Mouse (Mus musculus) bone marrow, adult 2 months (tissue): ENCODE data around the gene Ly6g6f. TPM values are rescaled to one million over a fixed set of nuclear protein-coding genes. Genes with fewer than 3 reads are reported as not detected.

Experiments used
- H3K27ac ChIP-seq: fragments of 200-500 bp; 2 replicates; pipeline ENCODE4 v1.5.1; 2012; ENCODE audit warnings: low read depth, mild to moderate bottlenecking, control low read depth, inconsistent platforms, low read length; ENCODE audit not compliant: control insufficient read depth, poor library complexity, insufficient read depth
- H3K4me1 ChIP-seq: fragments of 200-500 bp; 2 replicates; pipeline ENCODE4 v1.6.1; 2011; ENCODE audit warnings: low read length; ENCODE audit not compliant: control insufficient read depth, insufficient read depth
- H3K4me3 ChIP-seq: fragments of 200-500 bp; replicated peaks from 2 replicates; pipeline ENCODE3; 2011; ENCODE audit warnings: mild to moderate bottlenecking, low read depth, low read length, control low read depth; ENCODE audit not compliant: control insufficient read depth
- CTCF ChIP-seq: fragments of 200-500 bp; IDR thresholded peaks from 2 replicates; pipeline ENCODE4 v1.5.1; 2011; ENCODE audit warnings: low read length, control low read depth; ENCODE audit not compliant: control insufficient read depth, insufficient read depth
- POLR2A ChIP-seq: fragments of 200-500 bp; IDR thresholded peaks from 2 replicates; pipeline ENCODE4 v1.6.1; 2011; ENCODE audit warnings: low read depth, mild to moderate bottlenecking, control low read depth, low read length, borderline replicate concordance; ENCODE audit not compliant: control insufficient read depth
- whole genome bisulfite sequencing: fragments of 180-500 bp; shearing (Covaris S2); methylation state at CpG from one replicate; pipeline ENCODE4 v1.1.7; 2018; 5-methylcytosine and 5-hydroxymethylcytosine counted together
- polyA plus RNA-seq: library from polyadenylated mRNA; stranded (reverse); fragments of >200 nt; gene quantifications from 2 replicates; pipeline ENCODE4 v1.2.4, GENCODE M21; 2011; ENCODE audit warnings: low replicate concordance; ENCODE audit not compliant: missing spikeins, insufficient read depth, insufficient read length

Ly6g6f gene
- polyA plus RNA-seq, 1 experiment = 53.1 TPM

GRCm38 (mm10) chr17:35050126-35050750 is 35.2 kb downstream of the Ly6g6f start:
- TF ChIP-seq POLR2A (peak; percentile 93), CTCF (no peak)
- under 1% methylated on average over 27 of the region's 27 CpGs for WGBS
- Histone ChIP-seq H3K27ac (peak overlapping the region; percentile 98), H3K4me3 (peak overlapping the region; percentile 89), H3K4me1 (peaks cover 5% of the 10 kb centered on the region; the same call in 1 of the 2 replicates)

GRCm38 (mm10) chr17:35049561-35050016 is 35.8 kb downstream of the Ly6g6f start, which contains the start of gene Clic1:
TSS of gene Clic1 (plus strand) at chr17:35049966.
- TF ChIP-seq CTCF (no peak), POLR2A (peak; percentile 79; the same call in 1 of the 2 replicates)

GRCm38 (mm10) chr17:35048932-35049440 is 36.4 kb downstream of the Ly6g6f start:
- H3K27ac ChIP-seq = peak overlapping the region; percentile 84
- 15% methylated on average over 5 of the region's 5 CpGs for WGBS
- peaks cover 5% of the 10 kb centered on the region; the same call in 1 of the 2 replicates for H3K4me1 ChIP-seq
- no peak overlapping the region for H3K4me3 ChIP-seq
- TF ChIP-seq POLR2A = no peak
- no peak for TF ChIP-seq CTCF

More at GRCm38 (mm10) chr17:35049561-35050016, 35.8 kb downstream of the Ly6g6f start, which contains the start of gene Clic1:
- under 1% methylated on average over 11 of the region's 11 CpGs for WGBS
- peak within 1 kb of the TSS; percentile 98 for H3K27ac ChIP-seq
- peaks cover 5% of the 10 kb centered on the region; the same call in 1 of the 2 replicates for H3K4me1 ChIP-seq
- H3K4me3 ChIP-seq = peak within 1 kb of the TSS; percentile 89

- H3K4me1 ChIP-seq = peaks cover 5% of the 10 kb centered on the region; the same call in 1 of the 2 replicates
- under 1% methylated on average over 11 of the region's 11 CpGs for WGBS
- H3K4me3 ChIP-seq = peak overlapping the region; percentile 19
- H3K27ac ChIP-seq = peak overlapping the region; percentile 87
- TF ChIP-seq CTCF (no peak), POLR2A (no peak)
Measured at GRCm38 (mm10) chr17:35048149-35048931, 37.1 kb downstream of the Ly6g6f start.

- H3K27ac ChIP-seq = peak overlapping the region; percentile 87
- TF ChIP-seq POLR2A (no peak), CTCF (no peak)
- peaks cover 5% of the 10 kb centered on the region; the same call in 1 of the 2 replicates for H3K4me1 ChIP-seq
- no peak overlapping the region for H3K4me3 ChIP-seq
- 9% methylated on average over 1 of the region's 1 CpGs for WGBS
Measured at GRCm38 (mm10) chr17:35047688-35048087, 37.7 kb downstream of the Ly6g6f start.

GRCm38 (mm10) chr17:35046681-35047455 is 38.5 kb downstream of the Ly6g6f start, which contains the start of gene Msh5:
TSS of gene Msh5 (minus strand) at chr17:35046745.
- peak within 1 kb of the TSS; percentile 65 for H3K4me3 ChIP-seq
- peak within 1 kb of the TSS; percentile 87 for H3K27ac ChIP-seq
- under 1% methylated on average over 33 of the region's 33 CpGs for whole genome bisulfite sequencing
- TF ChIP-seq CTCF (no peak), POLR2A (peak; percentile 43; the same call in 1 of the 2 replicates)
- peaks cover 3% of the 10 kb centered on the region; the same call in 1 of the 2 replicates for H3K4me1 ChIP-seq
